Mouse (Mus musculus) thymus, adult 2 months (tissue): ENCODE results near the gene 2200002D01Rik.

ENCODE experiments used
- CTCF ChIP-seq: fragments of 200-500 bp; IDR thresholded peaks from 2 replicates; pipeline ENCODE4 v1.5.1; 2012; ENCODE audit warnings: mild to moderate bottlenecking, control low read depth, low read length, moderate library complexity, borderline replicate concordance; ENCODE audit not compliant: control insufficient read depth, poor library complexity, insufficient read depth; ENCODE audit errors: extremely low read depth
- POLR2A ChIP-seq: fragments of 200-500 bp; IDR thresholded peaks from 2 replicates; pipeline ENCODE4 v1.6.1; 2012; ENCODE audit warnings: mild to moderate bottlenecking, low read length, control low read depth, moderate library complexity; ENCODE audit not compliant: control insufficient read depth, poor library complexity, insufficient read depth; ENCODE audit errors: extremely low read depth

- no peak for TF ChIP-seq CTCF
- no peak for TF ChIP-seq POLR2A
Observed at GRCm38 (mm10) chr7:29293131-29294065, 45.1 kb upstream of the 2200002D01Rik start.
